Mouse (Mus musculus) erythroblast, adult 5-6 weeks (primary cell): ENCODE measurements at regions not wholly inside any gene's neighbourhood (a gene's known extent, or its start where the extent isn't known, plus 50 kb on each side); places are given as distances from the start of the nearest gene placed in this dataset.

Source experiments
- ATAC-seq: replicated peaks from 2 replicates; pipeline ENCODE4 v1.8.0; 2016; ENCODE audit warnings: moderate number of reproducible peaks, mild to moderate bottlenecking, moderate TSS enrichment, inconsistent platforms; ENCODE audit not compliant: poor library complexity, low FRiP score, severe bottlenecking

DNA sequence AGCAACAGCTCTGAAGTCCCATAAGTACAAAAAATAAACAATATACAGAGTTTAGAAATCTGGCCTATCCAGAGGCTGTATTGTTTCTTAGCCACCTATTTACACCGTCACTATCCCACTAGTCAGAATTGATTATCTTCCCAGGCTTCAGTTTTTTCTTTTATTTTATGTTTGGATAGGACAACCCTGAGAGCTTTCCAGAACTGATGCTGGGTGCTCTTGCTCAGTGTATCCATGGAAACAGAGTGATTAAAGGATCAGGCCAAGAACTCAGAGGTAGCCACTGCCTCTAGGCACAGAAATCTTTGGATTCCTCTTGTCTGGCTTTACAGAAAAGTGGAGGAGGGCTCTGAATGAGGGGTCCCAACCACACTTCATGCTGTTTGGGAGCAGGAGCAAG lies 55.3 kb upstream of the Lmcd1 start:
- no peak for ATAC-seq

- ATAC-seq: no peak
These were observed 53.9 kb upstream of the Lmcd1 start for GRCm38 (mm10) chr6:112219641-112220040.

- no peak for ATAC-seq
These were observed 53.4 kb upstream of the Lmcd1 start for GRCm38 (mm10) chr6:112220149-112220548.

DNA sequence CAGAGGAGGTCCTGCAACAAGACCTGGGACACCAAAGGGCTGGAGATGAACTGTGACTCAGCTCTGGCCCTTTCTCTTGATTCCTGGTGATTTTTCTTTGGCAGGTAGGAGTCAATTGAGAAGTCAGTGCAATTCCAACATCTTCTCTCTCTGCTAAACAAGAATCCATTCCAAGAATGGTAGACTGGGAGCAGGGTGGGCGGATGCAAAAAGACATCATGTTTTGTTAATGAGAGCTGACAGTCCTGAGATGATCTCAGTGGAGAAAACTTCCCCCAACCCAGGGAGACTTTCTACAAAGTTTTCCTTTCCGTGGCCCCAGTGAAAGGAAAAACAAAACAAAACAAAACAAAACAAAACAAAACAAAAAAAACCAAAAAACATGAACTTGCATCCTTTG lies 52.2 kb upstream of the Lmcd1 start:
- ATAC-seq: no peak

DNA sequence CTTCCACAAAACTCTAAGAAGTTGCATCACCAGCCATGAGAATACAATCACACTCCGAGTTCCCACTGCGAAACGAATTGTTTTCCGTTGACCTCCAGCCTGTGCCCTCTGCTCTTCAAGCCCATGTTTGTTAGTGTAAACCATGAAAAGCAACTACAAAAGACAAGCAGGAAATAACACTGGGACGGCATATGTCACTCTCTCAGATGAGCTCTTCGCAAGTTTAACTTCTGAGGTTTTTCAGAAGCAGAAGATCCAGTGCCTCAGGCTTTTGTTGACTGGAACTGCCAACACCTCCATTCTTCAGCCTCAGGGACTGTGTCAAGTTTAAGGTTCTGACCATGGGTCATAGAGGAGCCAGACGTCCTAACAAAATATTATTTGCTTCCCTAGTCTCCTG lies 50.2 kb upstream of the Lmcd1 start:
- no peak for ATAC-seq
